Mouse (Mus musculus) forebrain, embryonic 12.5 days (tissue): Measurements from ENCODE around the gene Col5a2. TPM values are rescaled to one million over a fixed set of nuclear protein-coding genes. Genes with fewer than 3 reads are reported as not detected.
A peak's percentile ranks its signal among the peaks of the same experiment; 100 is the strongest.
"Not testable (repeated sequence)": the region's sequence is repeated elsewhere in the genome, so short reads cannot be mapped to it uniquely, and the experiment has no call there.

Source experiments
- ATAC-seq: fragments of 200-750 bp; cut with Nextera tagmentation; 2 replicates; pipeline ENCODE4 v1.8.0; 2017; ENCODE audit warnings: moderate TSS enrichment; ENCODE audit not compliant: low FRiP score
- H3K27ac ChIP-seq: fragments of 300-500 bp; sonication (generic); 2 replicates; pipeline ENCODE4 v1.5.1; 2016; ENCODE audit warnings: mild to moderate bottlenecking
- H3K27me3 ChIP-seq: fragments of 300-500 bp; sonication (generic); 2 replicates; pipeline ENCODE4 v1.6.1; 2016; ENCODE audit warnings: mild to moderate bottlenecking
- H3K36me3 ChIP-seq: fragments of 300-500 bp; sonication (generic); replicated peaks from 2 replicates; pipeline ENCODE4 v1.6.1; 2016; ENCODE audit warnings: mild to moderate bottlenecking
- H3K4me1 ChIP-seq: fragments of 300-500 bp; sonication (generic); 2 replicates; pipeline ENCODE4 v1.6.1; 2016
- H3K4me2 ChIP-seq: fragments of 300-500 bp; sonication (generic); 2 replicates; pipeline ENCODE4 v1.6.1; 2016; ENCODE audit warnings: mild to moderate bottlenecking, moderate library complexity
- H3K4me3 ChIP-seq: fragments of 300-500 bp; sonication (generic); replicated peaks from 2 replicates; pipeline ENCODE4 v1.5.1; 2016; ENCODE audit warnings: mild to moderate bottlenecking
- H3K9ac ChIP-seq: fragments of 300-500 bp; sonication (generic); 2 replicates; pipeline ENCODE4 v1.6.1; 2016; ENCODE audit warnings: mild to moderate bottlenecking
- H3K9me3 ChIP-seq: fragments of 300-500 bp; sonication (generic); 2 replicates; pipeline ENCODE4 v1.6.1; 2016
- WGBS: fragments of 180-500 bp; shearing (Covaris S2); methylation state at CpG from one replicate; pipeline ENCODE4 v1.1.7; 2016; 5-methylcytosine and 5-hydroxymethylcytosine counted together
- polyA plus RNA-seq: library from polyadenylated mRNA; unstranded; fragments of >200 nt; fragmentation: Nextera tagmentation; extraction: Ambion mirVana; gene quantifications from 2 replicates; pipeline ENCODE4 v1.2.1, GENCODE M21; 2016

Col5a2 gene
- polyA plus RNA-seq, 1 experiment from 2014 or later, result 40.9 TPM

GRCm38 (mm10) chr1:45490451-45490850 is 12.6 kb downstream of the Col5a2 start:
- Histone ChIP-seq H3K9me3 (no peaks in the 10 kb centered on the region), H3K4me3 (no peak overlapping the region), H3K9ac (no peak overlapping the region), H3K27ac (no peak overlapping the region), H3K4me1 (no peaks in the 10 kb centered on the region), H3K4me2 (no peak overlapping the region), H3K36me3 (no peaks in the 10 kb centered on the region), H3K27me3 (no peaks in the 10 kb centered on the region)
- no peak for ATAC-seq
- 73% methylated on average over 1 of the region's 1 CpGs for WGBS

DNA sequence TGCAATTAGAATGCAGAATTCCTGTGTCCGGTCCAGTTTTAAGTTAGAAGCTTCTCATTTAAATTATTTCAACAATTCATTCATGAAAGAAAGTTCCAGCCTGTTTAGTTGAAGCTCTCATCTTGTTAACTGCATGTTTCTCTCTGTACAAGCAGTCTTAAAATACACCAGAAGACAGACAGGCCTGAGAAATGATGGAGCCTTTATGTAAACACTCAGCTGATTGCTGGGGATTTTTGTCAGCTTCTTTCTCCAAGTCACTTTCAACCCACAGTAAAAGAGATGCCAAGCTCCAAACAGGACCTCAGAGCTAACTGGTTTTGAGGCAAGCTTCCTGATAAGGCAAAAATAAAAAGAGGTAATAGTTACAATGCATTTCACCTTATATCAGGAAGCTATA is 14.8 kb downstream of the Col5a2 start:
- Histone ChIP-seq H3K4me3 (no peak overlapping the region), H3K9ac (no peak overlapping the region), H3K36me3 (no peaks in the 10 kb centered on the region), H3K4me1 (no peaks in the 10 kb centered on the region), H3K27me3 (no peaks in the 10 kb centered on the region), H3K4me2 (no peak overlapping the region), H3K27ac (no peak overlapping the region), H3K9me3 (no peaks in the 10 kb centered on the region)
- no peak for ATAC-seq
- 87% methylated on average over 1 of the region's 1 CpGs for WGBS

DNA sequence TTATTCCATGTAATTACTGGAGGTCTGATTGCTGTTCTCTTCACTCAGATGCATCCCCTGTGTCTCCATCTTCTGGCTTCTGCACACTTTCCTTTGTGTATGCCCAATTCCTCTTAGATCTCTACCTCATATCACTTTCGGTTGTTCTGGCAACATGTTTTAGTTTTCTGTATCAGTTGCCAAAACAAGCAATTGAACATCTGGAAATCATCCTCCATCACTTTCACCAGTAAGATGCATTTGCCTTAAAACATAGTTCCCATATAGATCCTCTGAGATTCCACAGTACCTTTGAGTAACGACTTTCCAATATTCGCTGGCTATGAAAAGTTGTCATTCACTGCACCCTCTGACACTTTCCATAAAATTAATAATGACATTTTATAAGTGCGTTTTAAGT is 20.1 kb downstream of the Col5a2 start:
- no peaks in the 10 kb centered on the region for H3K36me3 ChIP-seq
- no peaks in the 10 kb centered on the region for H3K4me1 ChIP-seq

GRCm38 (mm10) chr1:45481876-45482275 is 21.2 kb downstream of the Col5a2 start:
- no peaks in the 10 kb centered on the region for H3K36me3 ChIP-seq
- H3K9me3 ChIP-seq, result no peaks in the 10 kb centered on the region
- H3K4me3 ChIP-seq, result no peak overlapping the region
- H3K27ac ChIP-seq, result no peak overlapping the region
- H3K9ac ChIP-seq, result no peak overlapping the region
- WGBS, result 85% methylated on average over 1 of the region's 1 CpGs
- H3K4me2 ChIP-seq, result no peak overlapping the region
- H3K4me1 ChIP-seq, result no peaks in the 10 kb centered on the region
- no peak for ATAC-seq
- no peaks in the 10 kb centered on the region for H3K27me3 ChIP-seq

More for the DNA sequence above, 20.1 kb downstream of the Col5a2 start:
- H3K9me3 ChIP-seq, result no peaks in the 10 kb centered on the region
- no peak overlapping the region for H3K27ac ChIP-seq
- no peak overlapping the region for H3K4me2 ChIP-seq
- no peaks in the 10 kb centered on the region for H3K27me3 ChIP-seq
- no peak overlapping the region for H3K9ac ChIP-seq
- 90% methylated on average over 4 of the region's 4 CpGs for WGBS
- H3K4me3 ChIP-seq, result no peak overlapping the region
- no peak for ATAC-seq

DNA sequence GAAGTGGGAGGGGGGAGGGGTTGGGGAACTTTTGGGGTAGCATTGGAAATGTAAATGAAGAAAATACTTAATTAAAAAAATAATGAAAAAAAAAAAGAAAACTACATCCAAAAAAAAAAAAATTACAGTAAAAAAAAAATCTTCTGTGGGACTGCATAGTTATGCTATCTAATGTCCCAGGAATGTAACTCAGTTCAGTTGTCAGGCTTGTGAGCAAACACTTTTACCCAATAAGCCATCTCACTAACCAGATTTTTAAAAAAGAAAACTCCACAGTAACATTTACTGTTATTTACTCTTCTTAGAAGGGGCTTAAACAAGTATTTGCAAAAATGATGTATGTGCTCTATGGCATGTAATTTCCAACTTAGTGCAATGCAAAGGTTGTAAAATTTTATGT is 24.0 kb downstream of the Col5a2 start:
- Histone ChIP-seq H3K27ac (no peak overlapping the region), H3K9ac (no peak overlapping the region), H3K36me3 (no peaks in the 10 kb centered on the region), H3K4me2 (no peak overlapping the region), H3K9me3 (no peaks in the 10 kb centered on the region), H3K4me1 (no peaks in the 10 kb centered on the region), H3K27me3 (no peaks in the 10 kb centered on the region), H3K4me3 (no peak overlapping the region)
- ATAC-seq, result no peak

DNA sequence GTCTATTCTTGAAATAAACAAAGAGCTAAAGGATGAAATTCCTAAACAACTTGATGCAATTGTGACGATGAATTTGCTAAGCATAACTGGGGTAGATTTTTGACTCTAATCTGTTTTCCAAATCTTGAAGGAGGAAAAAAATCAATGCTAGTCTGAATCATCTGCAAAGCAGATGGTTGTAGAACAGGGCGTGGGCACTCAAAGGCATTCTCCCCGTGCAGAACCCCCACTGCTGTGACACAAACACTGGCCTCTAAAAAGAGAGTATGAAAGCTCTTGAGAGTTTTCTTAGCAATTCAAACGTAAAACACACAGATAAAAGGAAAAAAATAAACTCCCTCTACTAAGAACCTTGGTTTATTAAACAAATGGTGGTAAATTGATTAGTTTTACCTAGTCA is 30.3 kb downstream of the Col5a2 start:
- H3K36me3 ChIP-seq, result no peaks in the 10 kb centered on the region
- ATAC-seq, result no peak
- H3K27ac ChIP-seq, result no peak overlapping the region
- H3K4me1 ChIP-seq, result no peaks in the 10 kb centered on the region
- H3K9me3 ChIP-seq, result no peaks in the 10 kb centered on the region
- H3K27me3 ChIP-seq, result no peaks in the 10 kb centered on the region
- H3K4me3 ChIP-seq, result no peak overlapping the region
- H3K9ac ChIP-seq, result no peak overlapping the region
- 50% methylated on average over 4 of the region's 4 CpGs for WGBS
- no peak overlapping the region for H3K4me2 ChIP-seq

- Histone ChIP-seq H3K9me3 (no peaks in the 10 kb centered on the region), H3K27ac (no peak overlapping the region), H3K9ac (no peak overlapping the region), H3K36me3 (no peaks in the 10 kb centered on the region), H3K4me1 (no peaks in the 10 kb centered on the region), H3K4me2 (no peak overlapping the region), H3K27me3 (no peaks in the 10 kb centered on the region), H3K4me3 (no peak overlapping the region)
- no peak for ATAC-seq
- 92% methylated on average over 2 of the region's 2 CpGs for WGBS
Measured at GRCm38 (mm10) chr1:45460767-45461166, 42.3 kb downstream of the Col5a2 start.

- Histone ChIP-seq H3K4me1 (no peaks in the 10 kb centered on the region), H3K4me2 (no peak overlapping the region), H3K27ac (no peak overlapping the region), H3K9me3 (no peaks in the 10 kb centered on the region), H3K9ac (no peak overlapping the region), H3K36me3 (no peaks in the 10 kb centered on the region), H3K4me3 (no peak overlapping the region), H3K27me3 (no peaks in the 10 kb centered on the region)
- no peak for ATAC-seq
- WGBS, result 95% methylated on average over 1 of the region's 1 CpGs
Measured at GRCm38 (mm10) chr1:45455763-45456162, 47.3 kb downstream of the Col5a2 start.

DNA sequence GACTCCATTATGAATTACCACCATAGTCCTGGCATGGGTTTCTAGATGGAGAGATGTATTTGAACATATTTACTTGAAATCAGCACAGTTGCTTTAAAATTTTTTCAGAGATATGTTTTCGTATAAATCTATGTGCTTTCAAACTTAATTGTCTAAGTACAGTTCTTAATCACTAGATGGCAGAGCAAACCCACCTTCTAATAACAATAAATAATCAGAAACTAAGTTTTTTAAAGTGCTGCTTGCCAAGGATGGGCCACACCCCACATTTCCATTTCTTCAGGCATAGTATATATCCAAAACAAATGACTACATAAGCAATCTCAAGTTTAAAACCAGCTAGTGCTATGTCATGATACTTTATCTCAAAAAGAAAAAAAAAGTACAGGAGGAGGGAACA is 54.2 kb downstream of the Col5a2 start:
- no peaks in the 10 kb centered on the region for H3K36me3 ChIP-seq
- H3K9ac ChIP-seq, result no peak overlapping the region
- no peak for ATAC-seq
- no peak overlapping the region for H3K4me3 ChIP-seq
- no peak overlapping the region for H3K27ac ChIP-seq
- no peaks in the 10 kb centered on the region for H3K27me3 ChIP-seq
- 90% methylated on average over 1 of the region's 1 CpGs for WGBS
- H3K9me3 ChIP-seq, result no peaks in the 10 kb centered on the region
- no peak overlapping the region for H3K4me2 ChIP-seq
- no peaks in the 10 kb centered on the region for H3K4me1 ChIP-seq

GRCm38 (mm10) chr1:45431922-45432321 is 71.2 kb downstream of the Col5a2 start:
- Histone ChIP-seq H3K4me1 (no peaks in the 10 kb centered on the region), H3K27ac (no peak overlapping the region), H3K36me3 (no peaks in the 10 kb centered on the region), H3K4me2 (no peak overlapping the region), H3K9ac (no peak overlapping the region), H3K4me3 (no peak overlapping the region), H3K9me3 (no peaks in the 10 kb centered on the region), H3K27me3 (no peaks in the 10 kb centered on the region)
- ATAC-seq, result peak; percentile 78
- 27% methylated on average over 3 of the region's 3 CpGs for WGBS

GRCm38 (mm10) chr1:45430520-45430919 is 72.6 kb downstream of the Col5a2 start:
- no peaks in the 10 kb centered on the region for H3K4me1 ChIP-seq
- no peaks in the 10 kb centered on the region for H3K27me3 ChIP-seq
- H3K4me2 ChIP-seq, result no peak overlapping the region
- H3K27ac ChIP-seq, result no peak overlapping the region
- H3K36me3 ChIP-seq, result no peaks in the 10 kb centered on the region
- 84% methylated on average over 4 of the region's 4 CpGs for WGBS
- ATAC-seq, result no peak
- H3K4me3 ChIP-seq, result no peak overlapping the region
- H3K9ac ChIP-seq, result no peak overlapping the region
- no peaks in the 10 kb centered on the region for H3K9me3 ChIP-seq

GRCm38 (mm10) chr1:45429145-45429544 is 73.9 kb downstream of the Col5a2 start:
- H3K4me2 ChIP-seq, H3K36me3 ChIP-seq, H3K27ac ChIP-seq, H3K4me3 ChIP-seq, H3K4me1 ChIP-seq, H3K9me3 ChIP-seq, ATAC-seq, H3K27me3 ChIP-seq, H3K9ac ChIP-seq: not testable (repeated sequence)
- 91% methylated on average over 5 of the region's 5 CpGs for WGBS

- H3K36me3 ChIP-seq, result no peaks in the 10 kb centered on the region
- H3K4me3 ChIP-seq, result no peak overlapping the region
- no peak overlapping the region for H3K9ac ChIP-seq
- H3K4me1 ChIP-seq, result no peaks in the 10 kb centered on the region
- no peak for ATAC-seq
- H3K27me3 ChIP-seq, result no peaks in the 10 kb centered on the region
- no peak overlapping the region for H3K4me2 ChIP-seq
- WGBS, result 87% methylated on average over 5 of the region's 5 CpGs
- no peaks in the 10 kb centered on the region for H3K9me3 ChIP-seq
- no peak overlapping the region for H3K27ac ChIP-seq
Measured at GRCm38 (mm10) chr1:45423915-45424314, 79.2 kb downstream of the Col5a2 start.

GRCm38 (mm10) chr1:45420554-45420953 is 82.5 kb downstream of the Col5a2 start:
- Histone ChIP-seq H3K27ac (no peak overlapping the region), H3K4me3 (no peak overlapping the region), H3K36me3 (no peaks in the 10 kb centered on the region), H3K9me3 (no peaks in the 10 kb centered on the region), H3K9ac (no peak overlapping the region), H3K4me2 (no peak overlapping the region), H3K4me1 (no peaks in the 10 kb centered on the region), H3K27me3 (no peaks in the 10 kb centered on the region)
- ATAC-seq, result no peak
